Mouse (Mus musculus) stomach, embryonic 16.5 days (tissue): ENCODE results near the gene Tmem37. TPM values are rescaled to one million over a fixed set of nuclear protein-coding genes. Genes with fewer than 3 reads are reported as not detected.
"Not testable (repeated sequence)": the region's sequence is repeated elsewhere in the genome, so short reads cannot be mapped to it uniquely, and the experiment has no call there.

Experiments used
- ATAC-seq: fragments of 200-750 bp; cut with Nextera tagmentation; 2 replicates; pipeline ENCODE4 v1.8.0; 2017; ENCODE audit warnings: moderate number of reproducible peaks, moderate TSS enrichment; ENCODE audit not compliant: insufficient read depth, low FRiP score
- H3K27ac ChIP-seq: fragments of 300-500 bp; sonication (generic); 2 replicates; pipeline ENCODE4 v1.5.1; 2014; ENCODE audit warnings: low read length
- H3K27me3 ChIP-seq: fragments of 300-500 bp; sonication (generic); 2 replicates; pipeline ENCODE4 v1.6.1; 2014; ENCODE audit warnings: low read length, control low read depth, mixed read lengths; ENCODE audit not compliant: control insufficient read depth, insufficient read depth
- H3K36me3 ChIP-seq: fragments of 300-500 bp; sonication (generic); 2 replicates; pipeline ENCODE4 v1.6.1; 2014; ENCODE audit warnings: low read length; ENCODE audit not compliant: control insufficient read depth, insufficient read depth
- H3K4me1 ChIP-seq: fragments of 300-500 bp; sonication (generic); 2 replicates; pipeline ENCODE4 v1.6.1; 2014; ENCODE audit warnings: low read length, control low read depth, mixed read lengths; ENCODE audit not compliant: control insufficient read depth, insufficient read depth
- H3K4me2 ChIP-seq: fragments of 300-500 bp; sonication (generic); 2 replicates; pipeline ENCODE4 v1.6.1; 2014; ENCODE audit warnings: low read depth, low read length, mixed read lengths
- H3K4me3 ChIP-seq: fragments of 300-500 bp; sonication (generic); replicated peaks from 2 replicates; pipeline ENCODE4 v1.5.1; 2014; ENCODE audit warnings: mild to moderate bottlenecking, low read length
- H3K9ac ChIP-seq: fragments of 300-500 bp; sonication (generic); 2 replicates; pipeline ENCODE4 v1.6.1; 2014; ENCODE audit warnings: low read length
- H3K9me3 ChIP-seq: fragments of 300-500 bp; sonication (generic); replicated peaks from 2 replicates; pipeline ENCODE4 v1.6.1; 2016; ENCODE audit warnings: low read length, control low read depth; ENCODE audit not compliant: control insufficient read depth
- WGBS: fragments of 180-500 bp; shearing (Covaris S2); extraction: QIAGEN DNeasy Blood & Tissue Kit; methylation state at CpG from one replicate; pipeline ENCODE4 v1.1.7; 2014; 5-methylcytosine and 5-hydroxymethylcytosine counted together
- polyA plus RNA-seq: library from polyadenylated mRNA; unstranded; fragments of >200 nt; fragmentation: Nextera tagmentation; extraction: Ambion mirVana; gene quantifications from 2 replicates; pipeline ENCODE4 v1.2.1, GENCODE M21; 2015

Gene Tmem37
- polyA plus RNA-seq, 1 experiment from 2014 or later, result 24.8 TPM

DNA sequence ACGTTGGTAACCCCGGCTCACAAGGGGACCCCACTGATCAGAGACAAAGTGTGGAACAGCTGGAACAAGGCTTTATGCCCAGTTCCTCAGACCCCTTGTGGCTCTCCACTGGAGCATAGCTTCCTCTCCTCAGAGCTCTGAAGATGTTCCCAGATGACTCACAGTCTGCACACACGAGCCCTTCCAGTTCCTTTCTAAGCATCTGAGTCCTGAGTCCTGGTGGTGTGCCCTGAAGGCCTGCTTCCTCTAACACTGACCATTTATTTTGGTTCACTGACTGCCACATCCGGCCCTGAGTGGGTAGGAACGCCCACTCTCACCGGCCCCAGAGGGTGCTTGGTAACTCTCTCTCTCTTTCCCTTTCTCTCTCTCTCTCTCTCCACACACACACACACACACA is 25.6 kb upstream of the Tmem37 start:
- Histone ChIP-seq H3K9me3 (no peaks in the 10 kb centered on the region), H3K27ac (no peak overlapping the region), H3K9ac (no peak overlapping the region), H3K27me3 (no peaks in the 10 kb centered on the region), H3K36me3 (no peaks in the 10 kb centered on the region), H3K4me3 (no peak overlapping the region), H3K4me1 (no peaks in the 10 kb centered on the region), H3K4me2 (no peak overlapping the region)
- ATAC-seq, result no peak
- WGBS, result 54% methylated on average over 6 of the region's 6 CpGs

DNA sequence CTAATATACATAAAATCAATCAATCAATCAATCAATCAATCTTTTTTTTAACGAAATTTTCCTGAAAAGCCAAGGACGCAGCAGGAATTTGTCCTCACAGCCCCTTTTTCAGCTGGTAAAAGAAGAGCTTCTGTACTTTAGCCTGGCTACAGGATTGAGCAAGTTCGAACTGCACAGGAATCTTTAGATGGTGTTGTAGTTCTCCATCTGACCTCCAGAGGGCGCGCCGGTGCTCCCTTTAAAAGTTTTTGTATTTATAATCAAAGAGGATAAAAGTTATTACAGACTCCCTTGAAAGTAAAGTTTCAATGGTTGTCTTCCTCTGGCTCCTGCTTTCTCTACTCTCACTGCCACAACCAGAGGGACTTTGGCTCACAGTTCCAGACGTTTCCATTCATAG is 24.5 kb upstream of the Tmem37 start:
- Histone ChIP-seq H3K4me3 (no peak overlapping the region), H3K4me2 (no peak overlapping the region)
- WGBS, result 12% methylated on average over 7 of the region's 7 CpGs

DNA sequence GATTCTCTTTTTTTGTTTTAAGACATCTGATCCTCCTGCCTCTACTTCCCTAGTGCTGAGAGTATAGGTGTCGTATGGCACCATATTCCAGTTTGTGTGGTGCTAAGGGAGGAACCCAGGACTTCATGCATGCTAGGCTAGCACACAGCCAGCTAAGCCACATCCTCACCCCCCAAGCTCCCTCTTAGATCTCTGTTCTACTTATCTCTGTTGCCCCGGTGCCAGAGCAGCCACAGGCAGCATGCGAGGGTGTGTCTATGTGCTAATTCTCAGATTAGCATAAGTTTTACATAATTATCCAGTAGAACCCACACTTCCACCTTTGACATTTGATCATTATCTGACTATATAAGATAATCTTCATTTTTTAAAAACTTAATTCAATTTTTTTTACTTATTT is 21.0 kb upstream of the Tmem37 start:
- Histone ChIP-seq H3K9ac (no peak overlapping the region), H3K27ac (no peak overlapping the region), H3K36me3 (no peaks in the 10 kb centered on the region), H3K4me2 (no peak overlapping the region), H3K9me3 (no peaks in the 10 kb centered on the region), H3K4me3 (no peak overlapping the region), H3K27me3 (no peaks in the 10 kb centered on the region), H3K4me1 (no peaks in the 10 kb centered on the region)
- 67% methylated on average over 3 of the region's 3 CpGs for WGBS
- ATAC-seq, result no peak

More for the DNA sequence above, 24.5 kb upstream of the Tmem37 start:
- Histone ChIP-seq H3K27me3 (no peaks in the 10 kb centered on the region), H3K9me3 (no peaks in the 10 kb centered on the region), H3K36me3 (no peaks in the 10 kb centered on the region), H3K4me1 (no peaks in the 10 kb centered on the region), H3K9ac (no peak overlapping the region), H3K27ac (no peak overlapping the region)
- no peak for ATAC-seq

- H3K9ac ChIP-seq, H3K36me3 ChIP-seq, H3K27me3 ChIP-seq, H3K9me3 ChIP-seq, H3K4me2 ChIP-seq, H3K4me3 ChIP-seq, H3K27ac ChIP-seq, H3K4me1 ChIP-seq: not testable (repeated sequence)
- 57% methylated on average over 11 of the region's 14 CpGs for WGBS
- ATAC-seq, result peak; percentile 38; the same call in 1 of the 2 replicates
Measured at GRCm38 (mm10) chr1:120093482-120094134, 19.7 kb upstream of the Tmem37 start.

DNA sequence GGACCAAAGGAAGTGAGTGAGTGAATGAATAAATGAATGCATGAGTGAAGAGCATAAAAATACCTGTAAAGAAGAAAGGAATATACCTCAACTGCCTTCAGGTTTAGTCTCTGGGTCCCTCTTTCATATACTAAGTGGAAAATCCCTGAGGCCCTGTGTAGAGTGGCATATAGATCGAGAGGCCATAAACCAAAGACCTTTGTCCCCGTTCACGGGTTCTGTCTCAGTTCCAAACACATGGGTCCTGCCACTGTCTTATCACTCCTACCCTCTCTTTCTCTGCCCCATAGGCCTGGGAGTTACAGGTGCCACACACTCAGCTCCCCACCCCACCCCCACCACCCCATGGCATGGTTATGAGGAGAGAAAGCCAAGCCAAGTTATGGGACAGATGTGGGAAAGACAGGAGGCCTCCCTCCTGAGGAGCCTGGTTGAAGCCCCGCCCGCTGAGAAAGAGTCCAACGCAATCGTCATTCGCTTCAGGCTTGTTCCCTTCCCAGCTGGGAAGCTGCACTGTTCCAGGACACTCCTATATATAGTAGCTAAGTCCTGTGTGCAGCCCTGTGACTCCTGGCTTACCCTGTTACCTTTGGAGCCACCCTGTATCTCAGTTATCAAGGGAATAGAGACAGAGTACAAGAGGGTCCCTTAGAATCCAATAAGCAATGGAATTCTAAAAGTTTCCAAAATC is 17.2 kb upstream of the Tmem37 start:
- Histone ChIP-seq H3K27ac (no peak overlapping the region), H3K4me1 (no peaks in the 10 kb centered on the region), H3K27me3 (no peaks in the 10 kb centered on the region), H3K9ac (no peak overlapping the region), H3K9me3 (no peaks in the 10 kb centered on the region), H3K36me3 (no peaks in the 10 kb centered on the region), H3K4me2 (no peak overlapping the region), H3K4me3 (no peak overlapping the region)
- ATAC-seq, result peak; percentile 65
- 81% methylated on average over 8 of the region's 8 CpGs for WGBS

GRCm38 (mm10) chr1:120089180-120089579 is 15.3 kb upstream of the Tmem37 start:
- 17% methylated on average over 5 of the region's 5 CpGs for WGBS
- ATAC-seq, result no peak
- no peak overlapping the region for H3K27ac ChIP-seq

DNA sequence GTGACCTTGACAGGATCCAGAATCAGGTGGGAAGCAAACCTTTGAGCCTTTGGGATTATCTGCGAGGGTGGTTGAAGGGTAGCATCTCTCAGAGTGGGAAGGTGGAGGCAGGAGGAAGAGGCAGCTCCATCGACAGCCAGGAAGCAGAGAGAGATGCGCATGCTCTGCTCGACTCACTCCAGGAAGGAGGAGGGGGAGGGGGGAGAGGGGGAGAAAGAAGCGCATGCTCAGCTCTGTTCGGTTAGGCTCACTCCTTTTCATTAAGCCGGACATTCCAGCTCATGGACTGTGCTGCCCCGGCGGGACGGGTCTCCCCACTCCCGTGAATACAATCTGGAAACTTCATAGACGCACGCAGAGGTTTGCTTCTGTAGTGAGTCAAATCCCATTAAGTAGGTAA is 12.8 kb upstream of the Tmem37 start:
- no peaks in the 10 kb centered on the region for H3K36me3 ChIP-seq
- no peak overlapping the region for H3K9ac ChIP-seq
- H3K4me3 ChIP-seq, result no peak overlapping the region
- H3K27ac ChIP-seq, result no peak overlapping the region
- 66% methylated on average over 13 of the region's 13 CpGs for WGBS
- H3K4me1 ChIP-seq, result peaks cover 9% of the 10 kb centered on the region; the same call in 1 of the 2 replicates
- no peaks in the 10 kb centered on the region for H3K9me3 ChIP-seq
- no peak for ATAC-seq
- no peaks in the 10 kb centered on the region for H3K27me3 ChIP-seq
- H3K4me2 ChIP-seq, result no peak overlapping the region

More at GRCm38 (mm10) chr1:120089180-120089579, 15.3 kb upstream of the Tmem37 start:
- Histone ChIP-seq H3K4me1 (no peaks in the 10 kb centered on the region), H3K4me2 (no peak overlapping the region), H3K36me3 (no peaks in the 10 kb centered on the region), H3K9me3 (no peaks in the 10 kb centered on the region), H3K9ac (no peak overlapping the region), H3K27me3 (no peaks in the 10 kb centered on the region), H3K4me3 (no peak overlapping the region)

- H3K4me2 ChIP-seq, result no peak overlapping the region
- no peak overlapping the region for H3K27ac ChIP-seq
- ATAC-seq, result no peak
- no peak overlapping the region for H3K9ac ChIP-seq
- 70% methylated on average over 3 of the region's 3 CpGs for WGBS
- H3K9me3 ChIP-seq, result no peaks in the 10 kb centered on the region
- no peaks in the 10 kb centered on the region for H3K36me3 ChIP-seq
- H3K27me3 ChIP-seq, result no peaks in the 10 kb centered on the region
- no peak overlapping the region for H3K4me3 ChIP-seq
- peaks cover 9% of the 10 kb centered on the region; the same call in 1 of the 2 replicates for H3K4me1 ChIP-seq
Measured at GRCm38 (mm10) chr1:120085696-120086095, 11.8 kb upstream of the Tmem37 start.

DNA sequence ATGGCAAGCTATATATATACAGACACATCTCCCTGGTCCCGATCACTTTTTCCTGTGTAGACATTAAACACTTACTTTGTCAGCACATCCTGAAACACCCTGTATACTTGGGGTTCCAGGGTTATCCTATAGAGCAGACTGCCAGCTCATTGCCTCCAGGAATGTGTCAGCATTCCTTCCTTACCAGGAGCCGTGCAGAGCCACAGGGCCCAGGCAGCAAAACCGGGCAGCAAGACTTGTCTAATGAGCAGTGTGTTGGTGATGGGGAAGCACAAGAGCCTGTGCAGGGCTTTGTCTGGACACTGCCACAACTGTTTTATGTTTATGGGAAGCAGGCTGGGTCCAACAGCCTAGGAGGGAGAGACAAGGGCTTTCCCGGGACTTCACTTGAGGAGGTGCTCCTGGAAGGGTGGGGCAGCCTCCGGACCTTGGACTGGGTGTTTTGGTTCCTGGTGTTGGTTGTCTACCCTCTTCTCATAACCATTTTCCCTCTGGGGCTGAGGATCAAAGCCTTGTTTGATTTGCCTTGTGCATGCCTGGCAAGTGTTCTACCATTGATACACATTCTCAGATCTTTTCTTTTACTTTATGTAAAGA is 10.1 kb upstream of the Tmem37 start:
- Histone ChIP-seq H3K4me3 (no peak overlapping the region), H3K4me1 (peaks cover 9% of the 10 kb centered on the region; the same call in 1 of the 2 replicates), H3K9me3 (no peaks in the 10 kb centered on the region), H3K27me3 (no peaks in the 10 kb centered on the region), H3K36me3 (no peaks in the 10 kb centered on the region), H3K4me2 (no peak overlapping the region), H3K9ac (no peak overlapping the region), H3K27ac (peak overlapping the region; percentile 34; the same call in 1 of the 2 replicates)
- ATAC-seq, result no peak
- whole genome bisulfite sequencing, result 39% methylated on average over 5 of the region's 5 CpGs
